Mouse (Mus musculus) left cerebral cortex, adult 2 months (tissue): ENCODE data around the gene Pcbp3. TPM values are rescaled to one million over a fixed set of nuclear protein-coding genes. Genes with fewer than 3 reads are reported as not detected.
"Not testable (repeated sequence)": the region's sequence is repeated elsewhere in the genome, so short reads cannot be mapped to it uniquely, and the experiment has no call there.

Experiments used
- DNase-seq, 2 experiments: peaks; one replicate each; pipeline ENCODE4 v3.0.0; 2021 to 2022; ENCODE audit warnings: low spot score in 2 of 2, mixed read lengths in 1 of 2; ENCODE audit errors: extremely low spot score in 1 of 2
- H3K27ac ChIP-seq: fragments of 200-600 bp; 2 replicates; pipeline ENCODE4 v1.8.1; 2022
- H3K4me3 ChIP-seq: fragments of 200-600 bp; 2 replicates; pipeline ENCODE4 v1.8.1; 2022
- CTCF ChIP-seq: fragments of 200-600 bp; IDR thresholded peaks from 2 replicates; pipeline ENCODE4 v1.8.1; 2022; ENCODE audit warnings: antibody characterized with exemption, mild to moderate bottlenecking, moderate library complexity
- intact Hi-C: fragments of 180-260 bp; cut with DNase I; formaldehyde crosslinking; loops from one replicate; pipeline ENCODE4 v1.15.1; 2025
- long read RNA-seq, 2 experiments: library from polyadenylated mRNA; stranded (forward); transcript quantifications; one replicate each; pipeline ENCODE4 v2.0.0; 2021; ENCODE audit warnings: borderline mapping rate in 2 of 2
- total RNA-seq, 2 experiments: library from RNA; stranded (reverse); gene quantifications; 2 replicates each; pipeline ENCODE4 v1.2.3; 2021

The Pcbp3 gene
- 10 to 100 TPM; 60.8 to 62.2 TPM for total RNA-seq
- long read RNA-seq, experiment 1, transcript Pcbp3-201 (16 exons, 2,013 nt) = major isoform, 18 of 57 reads
- long read RNA-seq, experiment 1, partial matches to known transcripts = 3 of 57 reads
- long read RNA-seq, experiment 1, other reads (novel, unspliced or antisense) = 36 of 57 reads
- long read RNA-seq, experiment 2, transcript Pcbp3-201 (16 exons, 2,013 nt) = major isoform, 11 of 48 reads
- long read RNA-seq, experiment 2, partial matches to known transcripts = 3 of 48 reads
- long read RNA-seq, experiment 2, other reads (novel, unspliced or antisense) = 34 of 48 reads

DNA sequence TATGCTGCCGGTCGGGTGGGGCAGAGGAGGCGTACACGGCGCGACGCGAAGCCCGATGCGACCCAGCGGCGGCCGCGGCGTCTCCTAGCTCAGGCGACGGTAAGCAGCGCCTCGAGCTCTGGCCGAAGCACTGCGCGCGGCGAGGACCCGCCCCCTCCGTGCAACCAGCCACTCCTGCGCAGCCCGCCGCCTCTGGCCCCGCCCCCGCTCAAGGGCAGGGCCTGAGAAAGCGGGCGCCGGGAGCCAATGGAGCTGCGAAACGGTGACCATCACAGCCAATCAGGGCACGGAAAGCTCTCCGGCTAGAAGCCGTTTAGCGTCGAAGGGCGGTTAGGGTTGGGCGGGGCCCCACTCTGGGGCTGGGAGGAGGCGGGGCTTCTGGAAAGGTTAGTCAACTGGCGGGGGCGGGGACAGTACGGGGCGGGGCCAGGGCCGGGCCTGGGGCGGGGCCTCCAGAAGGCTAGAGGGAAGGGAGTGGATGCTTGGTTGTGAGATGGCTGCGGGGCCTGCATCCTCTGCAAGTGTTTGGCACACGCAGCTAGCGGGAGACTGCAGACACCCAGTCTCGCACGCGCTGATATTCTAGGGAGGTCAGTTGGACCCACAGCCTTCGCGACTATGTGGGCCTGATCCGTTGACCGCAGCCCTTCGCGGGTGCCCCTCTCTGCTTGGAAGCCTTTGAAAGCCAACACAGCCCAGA lies at the start of gene Pcbp3:
Pcbp3 (minus strand) TSS at position 98 of the 700 bp plus-strand sequence.
- TF ChIP-seq CTCF = no peak
- intact Hi-C loops = no loop called here
- H3K4me3 ChIP-seq = peak within 1 kb of the TSS; percentile 94

GRCm38 (mm10) chr10:77008698-77009097 lies 47.0 kb upstream of the Pcbp3 start:
- TF ChIP-seq CTCF = no peak
- H3K27ac ChIP-seq = no peak overlapping the region
- no peak for DNase-seq
- intact Hi-C loops = no loop called here
- H3K4me3 ChIP-seq = no peak overlapping the region

More for the DNA sequence above, at the start of gene Pcbp3:
- H3K27ac ChIP-seq = peak within 1 kb of the TSS; percentile 81
- DNase-seq = peak; percentile 96 to 98

DNA sequence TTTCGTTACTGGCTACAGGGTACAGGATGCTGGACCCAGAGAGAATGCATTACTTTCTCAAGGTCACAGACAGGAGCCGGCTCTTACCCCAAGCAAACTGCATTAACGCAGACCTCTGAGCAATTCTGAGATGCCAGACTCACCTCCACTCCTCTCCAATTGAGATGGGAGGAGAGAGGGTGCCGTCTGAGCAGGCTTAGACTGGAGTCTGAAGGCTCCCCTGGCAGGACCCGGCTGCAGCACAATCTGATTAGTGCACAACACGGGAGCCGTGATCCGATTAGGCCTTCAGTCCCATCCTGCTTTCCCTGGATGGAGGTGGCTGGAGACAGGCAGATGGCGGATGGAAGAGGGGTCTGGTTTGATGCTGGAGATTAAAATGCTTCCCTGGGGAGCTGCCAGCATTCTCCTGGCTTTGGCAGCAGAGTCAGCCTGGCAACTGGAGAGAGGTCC lies 46.4 kb upstream of the Pcbp3 start:
- peak; percentile 18 to 26 for DNase-seq
- H3K27ac ChIP-seq = peak overlapping the region; percentile 51
- TF ChIP-seq CTCF = no peak
- H3K4me3 ChIP-seq = no peak overlapping the region
- intact Hi-C loops = no loop called here

DNA sequence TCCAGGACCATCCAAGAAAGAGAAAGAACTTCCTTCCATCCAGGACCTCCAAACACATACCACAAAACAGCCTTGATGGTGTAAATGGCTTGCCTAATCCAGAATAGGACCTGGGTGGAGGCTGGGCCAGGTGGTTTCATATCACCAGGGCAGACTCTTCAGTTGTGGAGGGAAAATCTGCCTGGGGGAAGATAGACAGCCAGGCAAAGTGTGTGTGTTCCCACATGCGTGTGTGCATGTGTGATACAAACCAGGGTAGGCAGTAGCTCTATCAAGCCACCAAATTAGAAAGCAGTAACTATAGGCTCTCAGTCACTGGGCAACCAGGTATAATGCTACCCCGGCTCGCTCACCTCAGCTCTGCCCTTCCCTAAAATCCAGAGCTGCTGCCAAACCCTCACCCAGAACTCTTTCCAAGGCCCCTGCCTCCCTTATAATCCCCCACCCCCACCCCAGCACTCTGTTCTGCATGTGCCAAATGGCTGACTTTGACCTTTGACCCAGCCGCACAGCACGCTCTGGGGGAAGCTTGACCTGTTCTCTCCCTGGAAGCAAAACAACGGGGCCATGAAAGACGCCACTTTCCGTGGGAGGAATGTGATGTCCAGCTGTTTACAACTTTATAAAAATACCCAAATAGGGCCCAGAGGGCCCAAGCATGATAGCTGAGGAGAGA lies 45.9 kb upstream of the Pcbp3 start:
- intact Hi-C loops = no loop called here
- H3K4me3 ChIP-seq = no peak overlapping the region
- DNase-seq = no peak
- no peak for TF ChIP-seq CTCF
- peak overlapping the region; percentile 51; the same call in 1 of the 2 replicates for H3K27ac ChIP-seq

DNA sequence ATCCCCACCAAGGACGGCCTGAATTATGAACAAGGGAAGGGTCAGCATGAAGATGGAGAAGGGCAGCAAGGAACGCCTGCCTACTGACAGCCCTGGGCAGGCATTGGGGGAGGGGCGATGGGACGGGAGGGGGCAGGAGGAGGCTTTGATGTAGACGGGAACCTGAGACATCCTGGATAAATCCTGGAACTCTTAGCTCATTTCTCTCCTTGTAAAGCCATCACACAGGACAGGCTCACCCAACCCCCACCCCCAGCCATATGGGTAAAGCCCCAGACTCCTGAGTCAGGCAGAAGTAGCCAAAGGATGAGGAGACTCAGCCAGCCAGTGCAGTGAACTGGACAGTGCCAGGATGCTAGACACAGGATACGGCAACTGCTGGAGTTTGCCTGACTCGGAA lies 43.2 kb upstream of the Pcbp3 start:
- no peak for TF ChIP-seq CTCF
- intact Hi-C loops = no loop called here
- H3K4me3 ChIP-seq = no peak overlapping the region
- DNase-seq = no peak
- H3K27ac ChIP-seq = no peak overlapping the region

DNA sequence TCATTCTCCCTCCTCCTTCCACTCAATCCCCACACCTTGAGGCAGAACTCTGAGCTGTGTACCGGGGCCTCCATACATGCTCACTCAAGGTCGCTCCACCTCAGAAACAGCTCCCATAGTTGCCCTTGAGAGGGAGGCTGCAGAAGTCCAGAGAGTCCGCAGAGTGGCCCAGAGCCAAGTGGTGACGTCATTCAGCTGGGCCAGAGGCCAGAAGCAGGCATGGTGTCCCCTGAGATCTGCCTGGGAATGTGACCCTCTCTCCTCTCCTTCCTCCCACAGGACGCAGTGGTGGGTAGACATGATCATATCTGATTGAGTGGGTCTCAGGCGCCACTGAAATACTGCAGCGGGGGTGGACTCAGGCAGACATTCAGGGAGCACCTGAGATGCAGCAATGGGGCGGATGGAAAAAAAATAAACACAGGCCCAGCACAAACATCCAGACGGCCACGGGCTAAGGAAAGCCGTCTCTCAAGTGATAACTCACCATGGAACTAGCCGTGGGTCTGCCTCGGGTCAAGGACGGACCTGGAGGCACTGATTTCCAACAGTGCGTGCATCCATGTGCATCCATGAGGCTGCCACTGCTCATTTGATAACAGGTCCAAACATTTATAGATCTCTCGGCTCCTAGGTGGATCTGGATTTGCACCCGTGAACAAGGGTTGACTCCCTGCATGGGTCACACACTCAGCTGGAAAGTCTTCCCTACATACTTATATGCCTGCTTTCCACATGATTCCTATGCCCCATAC lies 36.2 kb upstream of the Pcbp3 start:
- no peak overlapping the region for H3K27ac ChIP-seq
- TF ChIP-seq CTCF = no peak
- no peak overlapping the region for H3K4me3 ChIP-seq
- intact Hi-C loops = no loop called here
- DNase-seq = no peak

- no peak overlapping the region for H3K27ac ChIP-seq
- no peak for DNase-seq
- no peak overlapping the region for H3K4me3 ChIP-seq
- intact Hi-C loops = no loop called here
- TF ChIP-seq CTCF = no peak
Observed at GRCm38 (mm10) chr10:76992456-76992855, 30.8 kb upstream of the Pcbp3 start.

- no peak overlapping the region for H3K4me3 ChIP-seq
- intact Hi-C loops = no loop called here
- TF ChIP-seq CTCF = no peak
- DNase-seq = no peak
- H3K27ac ChIP-seq = no peak overlapping the region
Observed at GRCm38 (mm10) chr10:76988586-76988985, 26.9 kb upstream of the Pcbp3 start.

- Histone ChIP-seq H3K4me3 (no peak overlapping the region), H3K27ac (no peak overlapping the region)
- TF ChIP-seq CTCF = no peak
- no peak for DNase-seq
- intact Hi-C loops = no loop called here
Observed at GRCm38 (mm10) chr10:76978042-76978441, 16.4 kb upstream of the Pcbp3 start.

- DNase-seq = no peak
- TF ChIP-seq CTCF = no peak
- intact Hi-C loops = no loop called here
- Histone ChIP-seq H3K4me3 (no peak overlapping the region), H3K27ac (no peak overlapping the region)
Observed at GRCm38 (mm10) chr10:76976699-76977098, 15.0 kb upstream of the Pcbp3 start.

DNA sequence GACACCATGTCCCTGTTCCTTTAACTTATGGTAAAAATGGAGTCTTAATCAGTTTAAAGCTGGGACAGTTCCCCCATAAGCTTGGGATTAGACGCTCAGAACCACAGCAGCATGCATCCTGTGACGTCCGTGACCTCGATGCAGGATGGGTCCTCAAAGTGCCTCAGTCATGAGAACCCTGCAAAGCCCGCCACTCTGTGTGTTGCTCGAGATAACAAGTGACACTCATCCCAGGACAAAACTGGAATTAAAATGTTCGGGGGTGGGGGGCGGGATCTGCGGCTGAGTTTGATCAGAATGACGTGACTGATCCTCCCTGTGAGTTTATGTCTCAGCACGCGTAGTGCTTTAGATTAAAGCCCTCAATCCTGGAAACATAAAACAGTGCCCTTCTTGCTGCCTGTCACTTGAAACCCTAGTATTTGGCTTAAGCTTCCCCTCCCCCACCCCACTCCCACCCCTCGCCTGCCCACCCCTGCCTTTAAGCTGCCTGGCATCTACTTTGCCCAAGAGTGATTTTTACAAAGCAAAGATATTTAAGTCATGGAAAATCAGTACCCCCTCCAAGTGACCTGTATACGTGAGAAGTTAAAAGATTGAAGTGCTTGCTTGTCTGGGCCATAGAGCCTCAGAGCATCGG lies 12.2 kb upstream of the Pcbp3 start:
- intact Hi-C loops = no loop called here
- DNase-seq = no peak
- TF ChIP-seq CTCF = no peak
- H3K27ac ChIP-seq = no peak overlapping the region
- no peak overlapping the region for H3K4me3 ChIP-seq

GRCm38 (mm10) chr10:76972318-76972717 lies 10.6 kb upstream of the Pcbp3 start:
- H3K4me3 ChIP-seq, DNase-seq, intact Hi-C loops, H3K27ac ChIP-seq: not testable (repeated sequence)
